Mouse (Mus musculus): ENCODE results near the gene Pdss2. TPM values are rescaled to one million over a fixed set of nuclear protein-coding genes. Genes with fewer than 3 reads are reported as not detected.

Gene Pdss2
- total RNA-seq, 2 experiments from 2014 or later = 16.9 to 17.2 TPM

DNA sequence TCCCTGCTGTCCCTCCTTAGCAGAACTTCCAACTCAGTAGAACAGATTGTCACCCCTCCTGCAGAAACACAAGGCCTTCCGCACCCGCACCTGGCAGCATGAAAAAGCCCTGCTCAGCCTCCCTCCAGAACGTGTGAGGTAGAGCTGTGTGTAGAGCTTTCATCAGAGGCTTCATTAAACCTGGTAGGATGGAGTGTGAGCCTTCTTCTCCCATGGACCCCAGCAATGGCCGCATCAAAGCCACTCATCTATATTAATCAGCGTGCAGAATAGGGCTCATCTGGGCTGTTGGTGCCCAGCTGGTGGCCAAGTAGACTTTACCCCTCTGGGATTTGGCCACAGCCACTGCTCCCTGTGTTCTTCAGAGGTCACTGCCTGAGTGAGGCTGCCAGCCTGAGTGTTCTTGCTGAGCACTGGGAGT is 142.2 kb downstream of the Pdss2 start:
- H3K27ac ChIP-seq = no peak overlapping the region
- DNase-seq (ENCODE audit: extremely low spot score in 1 of 2, low spot score in 2 of 2) = no peak
- H3K4me3 ChIP-seq = no peak overlapping the region
- intact Hi-C loops (cut with DNase I) = no loop called here
- TF ChIP-seq CTCF (IDR thresholded peaks at IDR 0.05) = no peak

DNA sequence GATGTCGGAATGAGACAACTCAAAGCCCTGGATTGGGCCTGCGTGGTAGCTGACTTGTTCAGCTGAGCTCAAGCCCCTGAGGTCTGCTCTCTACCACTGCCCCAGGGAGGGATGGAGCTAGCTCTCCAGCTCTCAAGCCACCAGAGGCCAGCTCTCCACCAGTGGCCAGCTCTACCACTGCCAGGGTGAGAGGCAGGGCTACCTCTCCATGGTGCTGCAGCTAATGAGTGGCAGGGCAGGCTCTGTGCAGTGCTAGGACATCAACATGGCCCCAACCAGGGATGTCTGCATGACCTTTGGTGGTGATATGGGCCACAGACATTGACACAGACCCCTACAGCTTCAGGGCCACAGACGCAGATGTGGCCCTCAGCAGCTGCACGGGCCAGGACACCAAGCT is 144.6 kb downstream of the Pdss2 start:
- no peak overlapping the region for H3K27ac ChIP-seq

DNA sequence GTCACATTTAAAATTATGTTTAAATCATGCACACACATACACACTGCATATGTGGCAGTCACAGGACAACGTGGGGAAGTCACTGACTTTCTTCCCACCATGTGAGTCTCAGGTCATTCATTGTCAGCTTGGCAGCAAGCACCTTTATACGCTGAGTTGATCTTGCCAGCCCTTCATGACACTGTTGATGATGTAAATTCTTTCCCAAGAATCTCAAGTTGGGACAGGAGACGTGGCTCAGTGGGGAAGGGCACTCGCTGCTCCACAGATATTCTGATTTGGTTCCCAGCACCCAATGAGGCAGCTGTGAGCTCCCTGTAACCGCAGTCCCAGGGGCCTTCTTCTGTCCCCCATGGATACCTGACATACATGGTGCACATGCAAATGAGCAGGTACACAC is 147.3 kb downstream of the Pdss2 start:
- TF ChIP-seq CTCF (IDR thresholded peaks at IDR 0.05) = no peak
- intact Hi-C loops (cut with DNase I) = no loop called here
- no peak overlapping the region for H3K27ac ChIP-seq
- no peak for DNase-seq (ENCODE audit: extremely low spot score in 1 of 2, low spot score in 2 of 2)
- no peak overlapping the region for H3K4me3 ChIP-seq

More for the DNA sequence above, 144.6 kb downstream of the Pdss2 start:
- intact Hi-C loops (cut with DNase I) = no loop called here
- DNase-seq (ENCODE audit: extremely low spot score in 1 of 2, low spot score in 2 of 2) = no peak
- no peak for TF ChIP-seq CTCF (IDR thresholded peaks at IDR 0.05)
- H3K4me3 ChIP-seq = no peak overlapping the region

DNA sequence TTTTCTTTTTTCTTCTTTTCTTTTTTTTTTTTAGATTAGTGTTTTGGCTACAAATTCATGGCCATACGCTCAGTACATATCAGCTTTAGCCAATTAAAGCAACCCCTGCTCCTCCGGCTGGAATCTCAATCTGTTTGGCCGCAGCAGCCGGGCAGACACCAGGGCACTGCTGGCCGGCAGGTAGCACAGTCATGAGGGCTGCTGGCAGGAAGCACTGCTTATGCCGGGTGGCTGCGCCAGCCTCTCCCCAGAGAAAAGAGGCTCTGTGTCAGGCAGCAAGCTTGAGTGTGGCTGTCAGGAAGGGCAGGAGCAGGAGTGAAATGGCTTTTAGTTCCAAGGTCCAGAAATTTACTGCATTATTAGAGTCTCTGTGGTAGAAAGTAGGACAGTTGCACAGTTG is 151.0 kb downstream of the Pdss2 start:
- intact Hi-C loops (cut with DNase I) = loop anchor here (10.0 kb wide), 1 partner anchor 148 kb away; the partner anchor contains the start of gene Pdss2
- DNase-seq (ENCODE audit: extremely low spot score in 1 of 2, low spot score in 2 of 2) = peak in 1 of 2 experiments; percentile 15
- H3K27ac ChIP-seq = no peak overlapping the region
- no peak overlapping the region for H3K4me3 ChIP-seq
- TF ChIP-seq CTCF (IDR thresholded peaks at IDR 0.05) = no peak

DNA sequence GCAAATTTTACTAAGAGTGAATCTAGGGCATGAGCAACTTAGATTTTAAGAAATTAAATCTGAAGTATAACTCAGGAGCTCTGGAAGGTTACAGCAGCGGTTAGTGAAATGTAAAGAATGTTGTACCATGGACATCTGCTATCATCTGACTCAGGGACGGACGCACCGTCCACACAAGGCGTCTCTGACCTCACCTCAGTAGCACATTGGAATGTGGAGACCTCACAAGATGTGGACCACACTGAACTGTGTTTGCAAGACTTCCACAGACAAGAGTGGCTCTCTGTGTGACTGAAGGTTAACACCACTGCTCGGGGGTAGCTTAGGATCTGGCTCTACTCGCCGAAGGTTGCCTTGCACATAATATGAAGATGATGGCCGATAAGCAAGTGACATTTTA is 151.7 kb downstream of the Pdss2 start:
- intact Hi-C loops (cut with DNase I) = loop anchor here (10.0 kb wide), 1 partner anchor 148 kb away; the partner anchor contains the start of gene Pdss2
- Histone ChIP-seq H3K27ac (no peak overlapping the region), H3K4me3 (no peak overlapping the region)
- TF ChIP-seq CTCF (IDR thresholded peaks at IDR 0.05) = no peak
- DNase-seq (ENCODE audit: extremely low spot score in 1 of 2, low spot score in 2 of 2) = no peak

DNA sequence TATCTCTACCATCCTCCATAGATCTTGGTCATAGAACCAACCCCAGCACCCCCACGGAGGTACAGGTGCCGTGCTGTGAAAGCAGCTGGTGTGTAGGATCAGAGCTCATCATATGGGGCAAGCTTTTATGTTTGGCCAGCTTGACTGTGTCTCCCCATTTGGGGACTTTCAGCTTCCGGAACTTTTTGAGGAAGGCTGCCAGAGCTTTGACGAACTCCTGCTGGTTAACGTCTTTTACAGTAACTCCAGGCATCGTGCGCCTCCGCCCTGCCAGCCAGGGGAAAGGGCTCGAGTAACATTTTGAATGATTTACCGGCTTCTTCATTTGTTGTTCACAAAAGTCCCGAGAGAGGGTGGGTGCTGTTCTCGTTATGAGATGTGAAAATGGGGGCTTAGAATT is 152.4 kb downstream of the Pdss2 start:
- no peak for TF ChIP-seq CTCF (IDR thresholded peaks at IDR 0.05)
- DNase-seq (ENCODE audit: extremely low spot score in 1 of 2, low spot score in 2 of 2) = no peak
- intact Hi-C loops (cut with DNase I) = loop anchor here (10.0 kb wide), 1 partner anchor 149 kb away; the partner anchor contains the start of gene Pdss2

DNA sequence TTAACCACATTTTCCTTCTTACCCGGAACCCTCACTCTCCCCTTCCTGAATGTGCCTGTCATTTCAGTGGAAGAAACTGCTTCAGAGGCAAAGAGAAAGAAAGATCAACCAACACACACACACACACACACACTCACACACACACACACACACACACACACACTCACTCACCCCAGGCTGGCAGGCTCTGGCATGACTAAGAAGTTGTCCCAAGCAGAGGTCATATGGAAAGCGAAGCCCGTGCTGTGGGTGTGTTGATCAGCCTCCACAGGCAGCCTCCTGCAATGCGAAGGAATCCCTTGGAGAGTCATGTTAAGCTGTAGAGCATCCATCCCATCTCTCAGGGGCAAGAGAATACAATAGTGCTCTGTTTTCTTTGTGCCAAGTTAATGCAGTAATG is 154.0 kb downstream of the Pdss2 start:
- TF ChIP-seq CTCF (IDR thresholded peaks at IDR 0.05) = no peak
- DNase-seq (ENCODE audit: extremely low spot score in 1 of 2, low spot score in 2 of 2) = no peak
- no peak overlapping the region for H3K27ac ChIP-seq
- no peak overlapping the region for H3K4me3 ChIP-seq
- intact Hi-C loops (cut with DNase I) = loop anchor here (10.0 kb wide), 1 partner anchor 150 kb away; the partner anchor contains the start of gene Pdss2

More for the DNA sequence above, 152.4 kb downstream of the Pdss2 start:
- H3K27ac ChIP-seq = no peak overlapping the region
- no peak overlapping the region for H3K4me3 ChIP-seq

DNA sequence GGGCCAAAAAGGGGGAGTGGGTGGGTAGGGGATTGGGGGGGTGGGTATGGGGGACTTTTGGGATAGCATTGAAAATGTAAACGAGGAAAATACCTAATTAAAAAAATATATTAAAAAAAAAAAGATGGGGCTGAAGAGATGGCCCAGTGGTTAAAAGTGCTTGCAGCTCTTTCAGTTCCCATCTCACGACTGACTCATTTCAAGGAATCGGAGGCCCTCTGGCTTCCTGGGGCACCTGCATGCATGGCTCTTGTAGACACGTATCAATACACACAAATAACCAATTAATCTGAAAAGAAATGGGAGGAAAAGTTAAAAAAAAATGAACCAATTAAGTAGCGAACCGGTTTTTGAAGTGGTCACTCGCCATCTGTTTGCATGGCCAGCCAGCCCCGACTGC is 155.5 kb downstream of the Pdss2 start:
- DNase-seq (ENCODE audit: extremely low spot score in 1 of 2, low spot score in 2 of 2) = no peak
- Histone ChIP-seq H3K4me3 (no peak overlapping the region), H3K27ac (no peak overlapping the region)
- no peak for TF ChIP-seq CTCF (IDR thresholded peaks at IDR 0.05)
- intact Hi-C loops (cut with DNase I) = loop anchor here (10.0 kb wide), 1 partner anchor 152 kb away; the partner anchor contains the start of gene Pdss2

DNA sequence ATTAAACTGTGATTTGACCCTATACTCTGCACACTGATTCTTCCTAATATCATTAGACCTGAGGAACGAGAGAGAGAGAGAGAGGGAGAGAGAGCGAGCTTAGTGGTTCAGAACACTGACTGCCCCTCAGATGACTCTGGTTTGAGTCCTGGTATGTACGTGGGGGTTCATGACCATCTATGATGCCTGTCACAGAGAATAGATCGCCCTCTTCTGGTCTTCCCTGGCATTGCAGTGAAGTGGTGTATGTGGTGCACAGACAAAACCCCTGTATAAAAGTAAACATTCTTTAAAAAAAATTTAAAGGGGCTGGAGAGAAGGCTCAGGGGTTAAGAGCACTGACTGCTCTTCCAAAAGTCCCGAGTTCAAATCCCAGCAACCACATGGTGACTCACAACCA is 157.0 kb downstream of the Pdss2 start:
- peak; percentile 20 to 57 for DNase-seq (ENCODE audit: extremely low spot score in 1 of 2, low spot score in 2 of 2)
- Histone ChIP-seq H3K27ac (no peak overlapping the region), H3K4me3 (no peak overlapping the region)
- peak; percentile 60 for TF ChIP-seq CTCF (IDR thresholded peaks at IDR 0.05)
- intact Hi-C loops (cut with DNase I) = loop anchor here (10.0 kb wide), 1 partner anchor 153 kb away; the partner anchor contains the start of gene Pdss2

DNA sequence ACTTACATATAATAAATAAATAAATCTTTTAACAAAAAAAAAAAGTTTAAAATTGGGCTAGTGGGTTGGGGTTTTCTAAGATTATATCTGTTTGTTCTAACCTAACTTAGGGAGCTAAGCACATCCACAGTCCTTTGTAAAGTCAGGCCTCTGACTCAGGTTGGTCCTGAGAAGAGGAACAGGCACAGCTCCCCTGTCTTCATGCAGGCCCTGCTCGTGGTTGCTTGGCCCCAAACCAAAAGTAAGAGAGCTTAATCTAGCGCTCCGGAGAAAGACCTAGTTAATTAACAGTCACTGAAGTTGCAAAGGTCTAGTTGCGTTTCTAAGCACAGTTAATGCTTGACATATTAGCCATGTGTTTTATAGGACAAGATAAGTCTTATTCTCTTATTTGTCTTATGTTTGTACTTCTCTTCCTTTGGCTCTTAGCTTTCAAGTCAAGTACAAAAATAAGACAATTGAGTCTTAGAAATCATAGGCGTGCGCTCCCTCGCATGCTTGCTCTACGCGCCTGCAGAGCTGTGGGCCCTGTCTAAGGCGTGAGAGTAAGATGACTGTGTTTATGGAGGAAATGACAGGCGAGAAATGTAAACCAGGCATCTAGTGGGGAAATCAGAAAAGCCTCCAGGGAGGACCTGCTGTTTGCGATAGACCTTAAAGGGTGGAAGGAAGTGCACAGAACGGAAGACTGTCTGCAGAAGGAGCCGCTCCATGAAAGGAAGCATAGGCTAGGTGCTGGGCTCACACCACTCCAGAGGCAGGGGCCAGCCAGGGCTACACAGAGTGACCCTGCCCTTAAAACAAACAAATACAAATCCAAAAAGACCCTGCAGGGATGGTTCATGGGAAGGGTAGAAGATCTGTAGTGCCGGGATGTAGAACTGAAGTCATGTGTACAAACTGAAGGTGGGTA is 157.7 kb downstream of the Pdss2 start:
- no peak for TF ChIP-seq CTCF (IDR thresholded peaks at IDR 0.05)

DNA sequence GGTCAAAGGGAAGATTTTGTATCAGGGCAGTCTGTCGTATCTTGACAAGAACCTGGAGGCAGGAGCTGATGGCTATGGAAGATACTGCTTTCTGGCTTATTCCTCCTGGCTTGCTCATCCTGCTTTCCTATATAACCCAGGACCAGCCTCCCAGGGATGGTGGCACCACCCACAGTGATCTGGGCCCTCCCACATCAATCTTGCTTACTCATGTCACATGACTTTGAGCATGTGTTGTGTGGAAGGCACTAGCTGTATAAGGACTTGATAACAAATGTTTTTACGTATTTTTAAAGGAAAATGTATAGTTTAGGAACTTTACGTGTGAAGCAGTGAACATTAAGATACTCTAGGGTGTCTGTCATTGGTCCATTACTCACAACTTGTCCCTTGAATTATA is 161.4 kb downstream of the Pdss2 start:
- DNase-seq (ENCODE audit: extremely low spot score in 1 of 2, low spot score in 2 of 2) = no peak
- Histone ChIP-seq H3K4me3 (no peak overlapping the region), H3K27ac (no peak overlapping the region)
- no peak for TF ChIP-seq CTCF (IDR thresholded peaks at IDR 0.05)
- intact Hi-C loops (cut with DNase I) = loop anchor here (10.0 kb wide), 1 partner anchor 428 kb away; no protein-coding TSS in a partner anchor

More for the DNA sequence above, 157.7 kb downstream of the Pdss2 start:
- intact Hi-C loops (cut with DNase I) = loop anchor here (10.0 kb wide), 1 partner anchor 154 kb away; the partner anchor contains the start of gene Pdss2
- H3K4me3 ChIP-seq = no peak overlapping the region
- H3K27ac ChIP-seq = no peak overlapping the region
- DNase-seq (ENCODE audit: extremely low spot score in 1 of 2, low spot score in 2 of 2) = no peak

DNA sequence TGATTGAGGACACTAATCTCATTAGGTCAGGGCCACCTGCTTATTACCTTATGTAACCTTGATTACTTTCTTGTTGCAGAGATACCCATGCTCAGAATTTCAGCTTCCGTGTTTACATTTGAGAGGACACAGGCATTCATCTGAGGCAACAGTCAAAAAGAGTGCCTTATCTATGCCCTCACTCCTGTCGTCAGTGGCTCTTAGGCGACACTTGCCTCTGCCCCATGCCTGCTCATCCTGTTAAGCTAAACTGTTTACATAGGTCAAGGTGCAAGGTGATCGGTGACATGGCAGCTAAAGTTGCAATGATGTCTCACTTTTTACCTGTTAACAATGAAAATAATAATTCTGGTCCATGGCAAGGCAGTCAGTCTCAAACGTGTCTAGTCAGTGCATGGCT is 163.3 kb downstream of the Pdss2 start:
- DNase-seq (ENCODE audit: extremely low spot score in 1 of 2, low spot score in 2 of 2) = no peak
- H3K4me3 ChIP-seq = no peak overlapping the region
- intact Hi-C loops (cut with DNase I) = loop anchor here (10.0 kb wide), 1 partner anchor 430 kb away; no protein-coding TSS in a partner anchor
- no peak overlapping the region for H3K27ac ChIP-seq
- TF ChIP-seq CTCF (IDR thresholded peaks at IDR 0.05) = no peak
